Mouse (Mus musculus): ENCODE data around the gene Spata7. TPM values are rescaled to one million over a fixed set of nuclear protein-coding genes. Genes with fewer than 3 reads are reported as not detected.

Gene Spata7
- total and polyA plus RNA-seq, 3 experiments = 2.7 to 12.4 (median 7.8) TPM

- DNase-seq = peak; percentile 26
Observed at GRCm38 (mm10) chr12:98670429-98670828, 42.5 kb downstream of the Spata7 start.

GRCm38 (mm10) chr12:98673879-98674278, 45.9 kb downstream of the Spata7 start:
- DNase-seq = no peak

GRCm38 (mm10) chr12:98674627-98675143, 46.7 kb downstream of the Spata7 start:
- DNase-seq = peak; percentile 85

GRCm38 (mm10) chr12:98676861-98677260, 48.9 kb downstream of the Spata7 start:
- no peak for DNase-seq

- DNase-seq = no peak
Observed at GRCm38 (mm10) chr12:98677336-98677735, 49.4 kb downstream of the Spata7 start.

GRCm38 (mm10) chr12:98679906-98680305, 51.9 kb downstream of the Spata7 start:
- DNase-seq = no peak

GRCm38 (mm10) chr12:98682196-98682595, 54.2 kb downstream of the Spata7 start:
- no peak for DNase-seq

GRCm38 (mm10) chr12:98683171-98683570, 55.2 kb downstream of the Spata7 start:
- DNase-seq = no peak

- no peak for DNase-seq
Observed at GRCm38 (mm10) chr12:98683574-98683973, 55.6 kb downstream of the Spata7 start.

- DNase-seq = no peak
Observed at GRCm38 (mm10) chr12:98690230-98690629, 62.3 kb downstream of the Spata7 start.

GRCm38 (mm10) chr12:98697202-98697601, 69.2 kb downstream of the Spata7 start:
- no peak for DNase-seq

GRCm38 (mm10) chr12:98701564-98701963, 73.6 kb downstream of the Spata7 start:
- DNase-seq = no peak

- no peak for DNase-seq
Observed at GRCm38 (mm10) chr12:98703554-98703953, 75.6 kb downstream of the Spata7 start.

GRCm38 (mm10) chr12:98703961-98704360, 76.0 kb downstream of the Spata7 start:
- no peak for DNase-seq

GRCm38 (mm10) chr12:98712819-98713218, 84.9 kb downstream of the Spata7 start:
- DNase-seq = no peak

- DNase-seq = no peak
Observed at GRCm38 (mm10) chr12:98713621-98714103, 85.7 kb downstream of the Spata7 start.

GRCm38 (mm10) chr12:98714757-98715156, 86.8 kb downstream of the Spata7 start:
- peak; percentile 76 for DNase-seq

GRCm38 (mm10) chr12:98716142-98716541, 88.2 kb downstream of the Spata7 start:
- DNase-seq = no peak

Other genes with a start within 250 kb of the Spata7 start
- gene Kcnk10, start 49.8 kb upstream of the Spata7 start, total RNA-seq (2021) = not detected
- not detected in 2 replicates for gene Kcnk10, start 49.8 kb upstream of the Spata7 start, polyA plus RNA-seq (2012; rRNA removed)
- 10 to 100 TPM; 15.3 to 24.1 TPM for gene Ptpn21, start 109.2 kb downstream of the Spata7 start, total RNA-seq (2021)
- gene Ptpn21, start 109.2 kb downstream of the Spata7 start, polyA plus RNA-seq (2012; rRNA removed) = 18.6 and 19.8 TPM in 2 replicates
- gene Zc3h14, start 118.8 kb downstream of the Spata7 start, total RNA-seq (2021) = 100 to 1,000 TPM in 1 of 2 experiments, 10 to 100 TPM in 1; 80.8 to 107 TPM
- 15.1 and 17.2 TPM in 2 replicates for gene Zc3h14, start 118.8 kb downstream of the Spata7 start, polyA plus RNA-seq (2012; rRNA removed)